Mouse (Mus musculus) lung, postnatal 0 days (tissue): ENCODE measurements around the gene Csdc2. TPM values are rescaled to one million over a fixed set of nuclear protein-coding genes. Genes with fewer than 3 reads are reported as not detected.
A peak's percentile ranks its signal among the peaks of the same experiment; 100 is the strongest.

ENCODE experiments used
- ATAC-seq: fragments of 200-750 bp; cut with Nextera tagmentation; 2 replicates; pipeline ENCODE4 v1.8.0; 2017; ENCODE audit warnings: moderate library complexity
- DNase-seq: peaks from one replicate; pipeline ENCODE4 v3.0.0-alpha.2; 2016; ENCODE audit warnings: low spot score
- H3K27ac ChIP-seq: fragments of 300-500 bp; sonication (generic); 2 replicates; pipeline ENCODE4 v1.5.1; 2014; ENCODE audit warnings: antibody characterized with exemption, mild to moderate bottlenecking, low read length, mixed read lengths
- H3K27me3 ChIP-seq: fragments of 300-500 bp; sonication (generic); replicated peaks from 2 replicates; pipeline ENCODE4 v1.6.1; 2014; ENCODE audit warnings: low read length, mixed read lengths; ENCODE audit not compliant: insufficient read depth
- H3K36me3 ChIP-seq: fragments of 300-500 bp; sonication (generic); 2 replicates; pipeline ENCODE4 v1.6.1; 2014; ENCODE audit warnings: low read length, mixed read lengths; ENCODE audit not compliant: insufficient read depth
- H3K4me1 ChIP-seq: fragments of 300-500 bp; sonication (generic); 2 replicates; pipeline ENCODE4 v1.6.1; 2014; ENCODE audit warnings: antibody characterized with exemption, low read depth, low read length, mixed read lengths; ENCODE audit not compliant: insufficient read depth
- H3K4me2 ChIP-seq: fragments of 300-500 bp; sonication (generic); replicated peaks from 2 replicates; pipeline ENCODE4 v1.6.1; 2014; ENCODE audit warnings: low read depth, mild to moderate bottlenecking, low read length, moderate library complexity, mixed read lengths
- H3K4me3 ChIP-seq: fragments of 300-500 bp; sonication (generic); 2 replicates; pipeline ENCODE4 v1.5.1; 2014; ENCODE audit warnings: low read depth, low read length
- H3K9ac ChIP-seq: fragments of 300-500 bp; sonication (generic); replicated peaks from 2 replicates; pipeline ENCODE4 v1.6.1; 2014; ENCODE audit warnings: low read depth, mild to moderate bottlenecking
- H3K9me3 ChIP-seq: fragments of 300-500 bp; sonication (generic); 2 replicates; pipeline ENCODE4 v1.6.1; 2016; ENCODE audit warnings: low read length, mixed read lengths
- CTCF ChIP-seq: IDR thresholded peaks from 2 replicates; pipeline ENCODE4 v1.5.1; 2016; ENCODE audit warnings: antibody characterized with exemption, mild to moderate bottlenecking
- EP300 ChIP-seq: IDR thresholded peaks from 2 replicates; pipeline ENCODE4 v1.6.1; 2016; ENCODE audit warnings: antibody characterized with exemption, mild to moderate bottlenecking, control low read depth
- WGBS: fragments of 180-500 bp; shearing (Covaris S2); extraction: QIAGEN DNeasy Blood & Tissue Kit; methylation state at CpG from one replicate; pipeline ENCODE4 v1.1.7; 2014; 5-methylcytosine and 5-hydroxymethylcytosine counted together
- polyA plus RNA-seq: library from polyadenylated mRNA; unstranded; fragments of >200 nt; fragmentation: Nextera tagmentation; extraction: Ambion mirVana; gene quantifications from 2 replicates; pipeline ENCODE4 v1.2.1, GENCODE M21; 2015

The Csdc2 gene
- polyA plus RNA-seq, 1 experiment from 2014 or later = 3.8 TPM

GRCm38 (mm10) chr15:81950716-81951115 is 14.2 kb downstream of the Csdc2 start:
- Histone ChIP-seq H3K4me3 (no peak overlapping the region), H3K4me1 (no peaks in the 10 kb centered on the region), H3K27me3 (no peaks in the 10 kb centered on the region), H3K9me3 (no peaks in the 10 kb centered on the region), H3K27ac (no peak overlapping the region), H3K36me3 (no peaks in the 10 kb centered on the region), H3K9ac (no peak overlapping the region), H3K4me2 (no peak overlapping the region)
- TF ChIP-seq EP300 = no peak
- no peak for TF ChIP-seq CTCF
- no peak for ATAC-seq
- 69% methylated on average over 5 of the region's 5 CpGs for WGBS
- DNase-seq = no peak

GRCm38 (mm10) chr15:81951159-81951558 is 14.6 kb downstream of the Csdc2 start:
- H3K9ac ChIP-seq = no peak overlapping the region
- no peak overlapping the region for H3K4me2 ChIP-seq
- no peak overlapping the region for H3K4me3 ChIP-seq
- DNase-seq (no peak), ATAC-seq (no peak)
- no peaks in the 10 kb centered on the region for H3K9me3 ChIP-seq
- no peak for TF ChIP-seq CTCF
- TF ChIP-seq EP300 = no peak
- 83% methylated on average over 9 of the region's 9 CpGs for WGBS
- H3K27ac ChIP-seq = no peak overlapping the region
- no peaks in the 10 kb centered on the region for H3K27me3 ChIP-seq
- H3K4me1 ChIP-seq = no peaks in the 10 kb centered on the region
- H3K36me3 ChIP-seq = no peaks in the 10 kb centered on the region

- 76% methylated on average over 4 of the region's 4 CpGs for WGBS
- H3K9ac ChIP-seq = no peak overlapping the region
- no peaks in the 10 kb centered on the region for H3K4me1 ChIP-seq
- H3K9me3 ChIP-seq = no peaks in the 10 kb centered on the region
- ATAC-seq (no peak), DNase-seq (no peak)
- peak; percentile 2; the same call in 1 of the 2 replicates for TF ChIP-seq CTCF
- TF ChIP-seq EP300 = no peak
- H3K4me2 ChIP-seq = no peak overlapping the region
- H3K27me3 ChIP-seq = no peaks in the 10 kb centered on the region
- no peak overlapping the region for H3K27ac ChIP-seq
- H3K36me3 ChIP-seq = no peaks in the 10 kb centered on the region
- H3K4me3 ChIP-seq = no peak overlapping the region
Observed at GRCm38 (mm10) chr15:81952310-81952709, 15.8 kb downstream of the Csdc2 start.

GRCm38 (mm10) chr15:81954151-81954583 is 17.6 kb downstream of the Csdc2 start:
- Histone ChIP-seq H3K4me2 (no peak overlapping the region), H3K9me3 (no peaks in the 10 kb centered on the region), H3K36me3 (no peaks in the 10 kb centered on the region), H3K4me3 (no peak overlapping the region), H3K9ac (no peak overlapping the region), H3K4me1 (no peaks in the 10 kb centered on the region), H3K27me3 (no peaks in the 10 kb centered on the region), H3K27ac (no peak overlapping the region)
- ATAC-seq (no peak), DNase-seq (no peak)
- TF ChIP-seq CTCF = no peak
- no peak for TF ChIP-seq EP300
- 88% methylated on average over 9 of the region's 9 CpGs for WGBS

GRCm38 (mm10) chr15:81954716-81955115 is 18.2 kb downstream of the Csdc2 start:
- no peak overlapping the region for H3K4me3 ChIP-seq
- ATAC-seq = no peak
- no peak overlapping the region for H3K4me2 ChIP-seq
- 89% methylated on average over 6 of the region's 6 CpGs for WGBS
- H3K9me3 ChIP-seq = no peaks in the 10 kb centered on the region
- DNase-seq = no peak
- no peaks in the 10 kb centered on the region for H3K27me3 ChIP-seq
- no peaks in the 10 kb centered on the region for H3K4me1 ChIP-seq
- no peak overlapping the region for H3K27ac ChIP-seq
- no peaks in the 10 kb centered on the region for H3K36me3 ChIP-seq
- TF ChIP-seq CTCF (no peak), EP300 (no peak)
- no peak overlapping the region for H3K9ac ChIP-seq

- ATAC-seq (no peak), DNase-seq (no peak)
- H3K9me3 ChIP-seq = no peaks in the 10 kb centered on the region
- no peaks in the 10 kb centered on the region for H3K27me3 ChIP-seq
- H3K36me3 ChIP-seq = no peaks in the 10 kb centered on the region
- H3K27ac ChIP-seq = no peak overlapping the region
- TF ChIP-seq CTCF (no peak), EP300 (no peak)
- WGBS = 91% methylated on average over 15 of the region's 15 CpGs
- no peaks in the 10 kb centered on the region for H3K4me1 ChIP-seq
- no peak overlapping the region for H3K4me2 ChIP-seq
- H3K4me3 ChIP-seq = no peak overlapping the region
- H3K9ac ChIP-seq = no peak overlapping the region
Observed at GRCm38 (mm10) chr15:81955414-81955813, 18.9 kb downstream of the Csdc2 start.

- no peak overlapping the region for H3K4me2 ChIP-seq
- H3K4me3 ChIP-seq = no peak overlapping the region
- DNase-seq (peak; percentile 53), ATAC-seq (no peak)
- no peaks in the 10 kb centered on the region for H3K36me3 ChIP-seq
- TF ChIP-seq CTCF (peak; percentile 93), EP300 (no peak)
- H3K4me1 ChIP-seq = no peaks in the 10 kb centered on the region
- WGBS = 56% methylated on average over 8 of the region's 8 CpGs
- no peaks in the 10 kb centered on the region for H3K9me3 ChIP-seq
- H3K27ac ChIP-seq = no peak overlapping the region
- no peak overlapping the region for H3K9ac ChIP-seq
- H3K27me3 ChIP-seq = no peaks in the 10 kb centered on the region
Observed at GRCm38 (mm10) chr15:81956457-81956856, 19.9 kb downstream of the Csdc2 start.
